Mouse (Mus musculus): ENCODE results near the gene Skap1.

DNA sequence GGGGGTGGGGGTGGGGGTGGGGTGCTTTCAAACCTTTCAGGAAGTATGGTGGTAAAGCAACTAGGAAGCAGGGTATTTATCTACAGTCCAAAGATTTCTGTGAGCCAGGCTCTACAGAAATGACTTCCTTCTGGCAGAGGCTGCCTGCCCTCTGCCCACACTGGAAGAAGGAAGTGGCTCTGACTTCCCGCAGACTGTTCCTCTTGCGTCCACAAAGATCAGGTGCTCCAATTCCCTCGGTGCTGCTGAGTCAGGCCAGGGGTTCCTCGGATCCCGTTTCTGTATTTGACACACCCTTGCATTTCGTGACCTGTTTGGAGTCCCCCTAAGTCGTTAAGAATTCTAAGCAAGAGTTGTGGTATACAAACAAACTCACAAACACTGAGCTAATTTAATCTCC is 301.3 kb downstream of the Skap1 start:
- no peak for TF ChIP-seq POLR2A (IDR thresholded peaks at IDR 0.05; ENCODE audit: borderline replicate concordance, extremely low read depth, insufficient read depth, insufficient read length, poor library complexity, severe bottlenecking)
- no peak for TF ChIP-seq CTCF (IDR thresholded peaks at IDR 0.05; ENCODE audit: borderline replicate concordance, extremely low read depth, insufficient read depth, insufficient read length)
